Mouse (Mus musculus): ENCODE results near the gene Clasp2.
A peak's percentile ranks its signal among the peaks of the same experiment; 100 is the strongest.

Clasp2 gene

GRCm38 (mm10) chr9:113931375-113932099 is 190.3 kb downstream of the Clasp2 start:
- DNase-seq: peak; percentile 94

GRCm38 (mm10) chr9:113932100-113932470 is 190.8 kb downstream of the Clasp2 start:
- peak; percentile 88 for DNase-seq

- DNase-seq: peak; percentile 87
Observed at GRCm38 (mm10) chr9:113932501-113932900, 191.2 kb downstream of the Clasp2 start.

- peak; percentile 70 for DNase-seq
Observed at GRCm38 (mm10) chr9:113935638-113936037, 194.4 kb downstream of the Clasp2 start.

- no peak for DNase-seq
Observed at GRCm38 (mm10) chr9:113939063-113939850, 198.0 kb downstream of the Clasp2 start.

GRCm38 (mm10) chr9:113941103-113941805 is 200.0 kb downstream of the Clasp2 start:
- peak; percentile 81 for DNase-seq

GRCm38 (mm10) chr9:113943372-113943771 is 202.1 kb downstream of the Clasp2 start:
- no peak for DNase-seq

- DNase-seq: no peak
Observed at GRCm38 (mm10) chr9:113947216-113947615, 205.9 kb downstream of the Clasp2 start.

- DNase-seq: no peak
Observed at GRCm38 (mm10) chr9:113957777-113958176, 216.5 kb downstream of the Clasp2 start.

- no peak for DNase-seq
Observed at GRCm38 (mm10) chr9:113963718-113964117, 222.4 kb downstream of the Clasp2 start.

- DNase-seq: peak; percentile 80
Observed at GRCm38 (mm10) chr9:113964415-113964814, 223.1 kb downstream of the Clasp2 start.

- peak; percentile 65 for DNase-seq
Observed at GRCm38 (mm10) chr9:113966838-113967237, 225.6 kb downstream of the Clasp2 start.

- no peak for DNase-seq
Observed at GRCm38 (mm10) chr9:113968967-113969366, 227.7 kb downstream of the Clasp2 start.
